Mouse (Mus musculus): Measurements from ENCODE around the gene Snx21. TPM values are rescaled to one million over a fixed set of nuclear protein-coding genes. Genes with fewer than 3 reads are reported as not detected.

Snx21 gene
- 10 to 100 TPM; 40.5 to 42.9 TPM for total RNA-seq (2021)
- long read RNA-seq, experiment 1, transcript Snx21-201 (3 exons, 2,590 nt), result major isoform, 21 of 55 reads
- long read RNA-seq, experiment 1, transcript Snx21-204 (3 exons, 1,825 nt), result minor isoform, 13 of 55 reads
- long read RNA-seq, experiment 1, partial matches to known transcripts, result 3 of 55 reads
- long read RNA-seq, experiment 1, other reads (novel, unspliced or antisense), result 14 of 55 reads
- long read RNA-seq, experiment 2, transcript Snx21-201 (3 exons, 2,590 nt), result minor isoform, 14 of 63 reads
- long read RNA-seq, experiment 2, transcript Snx21-204 (3 exons, 1,825 nt), result major isoform, 15 of 63 reads
- long read RNA-seq, experiment 2, partial matches to known transcripts, result 7 of 63 reads
- long read RNA-seq, experiment 2, other reads (novel, unspliced or antisense), result 25 of 63 reads

DNA sequence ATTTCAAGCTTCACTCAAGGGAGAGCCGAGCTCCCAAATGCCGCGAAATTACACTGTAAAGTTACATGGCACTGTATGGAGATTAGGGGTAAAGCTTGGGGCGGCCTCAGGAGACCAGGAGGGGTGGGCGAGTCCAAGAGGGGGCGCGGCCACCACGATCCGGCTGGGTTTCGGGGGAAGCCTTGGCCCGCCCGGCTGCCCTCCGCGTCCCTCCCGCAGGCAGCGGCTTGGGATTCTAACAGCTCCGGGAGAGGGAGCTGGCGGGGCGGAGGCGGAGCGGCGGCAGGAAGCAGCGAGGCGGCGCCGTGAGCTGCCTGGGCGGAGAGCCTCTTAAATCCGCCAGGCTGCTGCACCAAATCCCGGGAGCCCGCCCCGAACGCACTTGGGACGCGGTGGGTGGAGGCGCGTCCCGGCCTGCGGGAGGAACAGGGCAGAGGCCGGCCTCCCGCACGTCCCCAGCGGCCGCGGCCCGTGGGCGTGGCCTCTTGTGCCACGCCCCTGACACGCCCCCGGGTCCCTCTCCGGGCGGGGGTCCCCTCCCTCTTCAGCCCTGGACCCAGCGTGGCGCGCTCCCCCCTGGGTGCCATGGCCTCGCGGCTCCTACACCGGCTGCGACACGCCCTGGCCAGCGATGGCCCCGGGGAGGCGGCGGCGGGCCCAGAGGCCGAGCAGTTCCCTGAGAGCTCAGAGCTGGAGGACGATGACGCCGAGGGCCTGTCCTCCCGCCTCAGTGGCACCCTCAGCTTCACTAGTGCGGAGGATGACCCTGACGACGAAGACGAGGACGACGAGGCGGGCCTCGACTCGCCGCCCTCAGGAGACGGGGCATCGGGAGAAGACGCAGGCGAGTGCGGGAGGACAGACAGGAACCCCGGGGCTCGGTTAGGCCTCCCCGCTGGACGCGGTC, at the start of gene Snx21:
TSS of gene Snx21 (plus strand) at position 343 of the 907 bp plus-strand sequence.
- DNase-seq (ENCODE audit: low spot score in 2 of 2), result peak; percentile 75

DNA sequence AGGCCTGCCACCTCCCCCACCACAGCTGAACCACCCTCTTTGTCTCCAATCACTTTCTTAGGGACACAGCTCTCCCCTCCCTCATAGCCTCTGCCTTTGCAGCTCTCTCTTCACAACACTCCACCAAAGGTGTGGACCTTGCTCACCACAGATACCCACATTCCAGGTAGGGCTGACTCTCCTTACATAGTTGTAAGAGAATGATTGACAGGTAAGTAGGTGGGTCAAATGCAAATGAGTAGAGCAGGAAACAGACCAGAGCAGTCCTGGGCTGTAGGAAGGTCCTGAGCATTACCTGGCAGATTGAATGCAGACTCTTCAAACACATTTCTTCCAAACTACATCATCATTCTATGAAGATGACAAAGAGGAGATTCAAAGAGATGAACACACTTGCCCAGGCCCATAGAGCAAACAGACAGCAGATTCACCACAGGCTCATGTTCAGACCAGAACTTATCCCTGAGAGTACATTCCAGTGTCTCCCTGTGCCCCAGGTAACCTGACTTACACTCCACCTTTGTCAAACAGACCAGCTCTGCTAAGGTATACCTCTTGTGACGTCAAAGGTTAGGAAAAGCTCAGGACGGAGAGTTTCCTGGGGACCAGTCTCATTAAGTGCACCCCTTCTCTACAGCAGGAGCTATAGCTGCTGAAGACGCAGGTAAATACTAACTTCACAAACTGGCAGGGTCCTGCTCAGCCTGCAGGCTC, 48.1 kb upstream of the Snx21 start:
- DNase-seq (ENCODE audit: low spot score in 2 of 2), result no peak

DNA sequence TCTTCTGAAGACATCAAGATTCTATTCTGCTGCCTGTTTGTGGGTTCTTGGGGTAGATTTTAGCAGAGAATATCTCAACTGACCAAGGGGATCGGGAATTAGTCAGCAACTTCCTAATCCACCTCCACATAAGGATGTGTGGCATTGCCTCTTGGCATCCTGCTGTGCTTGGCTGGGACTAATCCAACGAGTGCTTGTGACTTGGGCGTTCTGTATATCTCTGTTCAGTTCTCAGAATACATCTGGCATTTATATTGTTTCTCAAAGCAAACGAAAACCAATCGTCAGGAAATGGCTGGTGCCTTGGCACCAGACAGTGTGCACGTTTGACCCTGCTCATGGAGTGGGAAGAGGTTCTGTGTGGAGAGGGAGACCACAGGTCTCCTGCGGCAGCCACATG, 45.7 kb upstream of the Snx21 start:
- DNase-seq (ENCODE audit: low spot score in 2 of 2), result no peak

DNA sequence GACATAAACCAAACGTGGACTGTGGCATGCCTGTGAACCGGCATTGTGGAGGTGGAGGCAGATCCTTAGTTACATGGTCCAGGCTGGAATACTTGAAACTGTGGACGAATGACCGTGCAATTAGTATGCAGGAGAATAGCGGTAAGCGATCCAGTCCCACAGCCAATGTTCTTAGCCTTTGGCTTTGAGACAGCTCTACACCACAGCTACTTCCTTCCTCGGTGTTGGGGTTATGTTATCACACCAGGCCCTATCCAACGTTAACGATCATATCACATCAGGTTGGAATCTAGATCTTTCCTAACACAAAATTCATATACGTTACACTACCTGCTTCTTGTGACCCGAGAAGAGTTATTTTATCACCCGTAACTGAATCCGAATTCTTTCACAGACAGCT, 40.6 kb upstream of the Snx21 start:
- no peak for DNase-seq (ENCODE audit: low spot score in 2 of 2)

DNA sequence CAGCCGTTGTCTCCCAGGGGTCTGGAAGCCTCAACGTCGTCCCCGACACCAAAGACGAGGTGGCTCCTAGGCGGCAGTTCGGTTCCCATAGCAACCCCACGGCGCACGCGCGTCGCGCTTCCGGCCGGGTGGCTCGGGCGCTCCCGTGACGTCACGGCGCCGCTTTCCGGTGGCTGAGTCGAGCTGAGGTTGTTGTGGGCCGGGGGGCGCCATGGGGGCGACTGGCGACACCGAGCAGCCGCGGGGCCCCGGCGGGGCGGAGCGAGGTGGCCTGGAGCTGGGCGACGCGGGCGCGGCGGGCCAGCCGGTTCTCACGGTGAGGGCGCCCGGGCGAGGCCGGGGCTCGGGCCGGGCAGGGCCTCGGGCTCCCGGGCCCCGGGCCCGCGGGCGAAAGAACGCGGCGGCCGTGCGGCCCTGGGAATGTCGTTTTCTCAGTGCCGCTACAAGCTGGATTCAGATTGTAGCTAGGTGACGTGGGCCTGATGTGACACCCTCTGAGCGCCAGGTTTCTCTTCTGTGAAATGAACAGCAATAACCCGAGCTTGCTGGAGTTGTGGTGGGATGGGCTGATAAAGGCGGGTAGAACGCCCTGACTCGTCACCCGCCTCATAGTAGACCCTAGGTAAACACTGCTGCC, 39.7 kb upstream of the Snx21 start, which contains the start of the genes Wfdc3 and Dnttip1:
TSS of gene Wfdc3 (minus strand) at position 89 of the 637 bp plus-strand sequence.
TSS of gene Dnttip1 (plus strand) at position 141 of the 637 bp plus-strand sequence.
- DNase-seq (ENCODE audit: low spot score in 2 of 2), result peak; percentile 89 to 91

DNA sequence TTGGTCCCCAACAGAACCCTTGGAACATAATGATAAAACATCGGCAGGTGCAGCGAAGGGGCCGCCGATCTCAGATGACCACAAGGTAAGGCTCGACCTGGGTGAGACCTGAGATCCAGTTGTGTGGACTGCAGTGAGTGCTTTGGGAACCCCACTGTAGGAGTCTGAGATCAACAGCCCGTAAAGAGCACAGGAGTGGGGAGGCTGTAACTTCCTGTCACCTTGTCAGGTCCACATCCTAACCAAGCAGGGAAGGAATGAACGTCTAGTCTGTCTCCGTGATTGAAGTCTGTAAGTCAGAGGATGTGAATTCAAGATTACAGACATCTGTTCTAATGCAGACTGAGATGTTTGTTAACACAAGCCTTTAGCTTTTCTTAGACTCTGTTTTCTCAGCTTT, 38.9 kb upstream of the Snx21 start:
- DNase-seq (ENCODE audit: low spot score in 2 of 2), result no peak

DNA sequence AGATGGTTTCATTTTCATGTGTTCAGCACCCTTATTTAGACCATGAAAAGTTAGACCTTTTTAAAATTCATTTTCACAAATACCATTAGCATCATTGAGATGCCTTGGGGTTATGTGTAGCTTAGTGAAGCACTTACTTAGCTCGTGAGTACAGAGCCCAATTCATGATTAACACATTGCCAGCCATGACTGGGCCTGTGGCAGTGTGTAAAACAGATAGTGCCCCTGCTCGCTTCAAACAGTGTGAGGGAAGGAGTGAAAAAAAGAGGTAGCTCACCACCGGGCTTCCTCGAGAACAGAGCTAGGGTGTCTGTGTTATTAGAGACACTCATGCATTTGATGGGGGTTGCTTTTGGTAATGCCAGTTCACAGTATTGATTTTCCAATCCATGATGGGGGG, 37.4 kb upstream of the Snx21 start:
- no peak for DNase-seq (ENCODE audit: low spot score in 2 of 2)

DNA sequence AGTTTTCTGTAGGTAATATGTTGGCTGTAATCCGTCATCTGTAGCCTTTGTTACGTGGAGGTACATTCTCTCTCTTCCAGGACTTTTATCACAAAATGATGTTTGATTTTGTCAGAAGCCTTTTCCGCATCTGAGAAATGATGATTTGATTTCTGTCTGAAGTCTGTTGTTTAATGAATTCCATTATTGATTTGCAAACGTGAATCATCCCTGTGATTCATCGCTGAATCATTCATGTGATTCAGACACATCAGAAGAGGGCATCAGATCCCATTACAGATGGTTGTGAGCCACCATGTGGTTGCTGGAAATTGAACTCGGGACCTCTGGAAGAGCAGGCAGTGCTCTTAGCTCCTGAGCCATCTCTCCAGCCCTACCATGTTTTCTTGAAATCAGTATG, 36.6 kb upstream of the Snx21 start:
- no peak for DNase-seq (ENCODE audit: low spot score in 2 of 2)

DNA sequence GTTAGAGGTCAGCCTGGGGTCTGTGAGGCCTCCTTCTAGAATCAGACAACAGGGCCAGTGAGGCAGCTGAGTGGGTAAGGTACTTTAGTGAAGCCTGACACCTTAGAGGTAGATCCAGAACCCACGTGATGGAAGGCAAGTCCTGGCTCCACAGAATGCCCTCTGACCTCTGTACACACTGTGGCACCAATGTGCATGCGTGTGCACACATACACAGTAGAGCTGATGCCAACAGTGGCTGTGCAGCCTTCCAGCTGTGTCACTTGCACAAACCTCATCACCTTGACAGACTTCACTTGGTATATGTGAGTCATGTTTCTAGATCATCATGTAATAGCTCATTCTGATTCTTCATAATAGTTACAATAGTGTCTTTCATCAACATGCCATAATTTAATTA, 33.2 kb upstream of the Snx21 start:
- no peak for DNase-seq (ENCODE audit: low spot score in 2 of 2)

DNA sequence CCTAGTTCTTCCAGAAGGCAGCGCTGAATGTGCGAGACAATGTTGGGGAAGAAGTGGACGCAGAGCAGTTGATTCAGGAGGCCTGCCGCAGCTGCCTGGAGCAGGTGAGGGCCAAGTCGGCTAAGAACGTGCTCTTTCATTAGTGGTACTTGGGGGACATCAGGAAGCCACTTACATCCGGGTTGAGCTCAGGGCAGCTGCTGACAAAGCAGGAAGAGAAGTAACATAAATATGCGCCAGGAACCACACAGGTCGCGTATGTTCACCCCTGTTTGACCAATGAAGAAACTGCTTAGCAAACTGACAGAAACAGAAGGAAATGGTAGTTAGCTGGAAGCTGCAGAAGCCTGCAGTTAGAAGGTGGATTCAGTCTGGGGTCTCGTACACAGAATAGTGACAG, 31.5 kb upstream of the Snx21 start:
- DNase-seq (ENCODE audit: low spot score in 2 of 2), result no peak

DNA sequence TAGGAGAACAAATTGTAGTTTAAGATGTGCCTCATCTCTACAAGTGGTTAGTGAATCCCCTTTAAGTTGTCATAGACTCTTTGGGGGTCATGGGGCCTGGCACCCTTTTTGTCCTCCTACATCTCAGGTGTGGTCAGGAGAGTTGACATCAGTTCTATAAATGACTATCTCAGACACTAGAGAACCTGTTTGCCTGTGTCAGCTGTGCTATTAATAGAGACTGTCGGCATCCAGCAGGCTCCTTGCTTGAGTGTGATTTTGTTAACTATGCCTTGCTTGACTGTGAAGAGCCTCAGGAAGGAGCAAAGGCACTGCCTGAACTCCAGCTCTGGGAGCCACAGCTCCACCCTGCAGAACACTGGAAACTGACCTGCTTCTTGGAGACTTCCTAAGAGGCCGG, 30.8 kb upstream of the Snx21 start:
- no peak for DNase-seq (ENCODE audit: low spot score in 2 of 2)

DNA sequence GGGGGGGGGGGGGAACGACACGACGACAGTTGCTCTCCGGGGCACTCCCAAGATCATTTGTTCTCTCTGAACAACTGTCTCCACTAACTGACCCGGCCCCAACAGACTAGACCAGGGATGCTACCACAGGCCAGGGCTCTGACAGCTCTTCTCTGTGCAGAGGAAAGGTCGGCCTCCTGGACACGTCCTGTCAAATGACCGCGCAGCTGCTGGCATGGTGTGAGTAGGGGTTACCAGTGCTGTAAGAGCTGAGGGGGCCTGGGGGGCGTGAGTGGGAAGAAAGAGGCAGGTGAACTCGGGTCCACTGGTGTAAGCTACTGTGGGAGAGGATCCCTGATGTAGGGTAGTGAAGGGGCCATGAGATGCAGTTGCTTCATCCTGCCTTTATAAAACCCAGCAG, 27.8 kb upstream of the Snx21 start:
- no peak for DNase-seq (ENCODE audit: low spot score in 2 of 2)

DNA sequence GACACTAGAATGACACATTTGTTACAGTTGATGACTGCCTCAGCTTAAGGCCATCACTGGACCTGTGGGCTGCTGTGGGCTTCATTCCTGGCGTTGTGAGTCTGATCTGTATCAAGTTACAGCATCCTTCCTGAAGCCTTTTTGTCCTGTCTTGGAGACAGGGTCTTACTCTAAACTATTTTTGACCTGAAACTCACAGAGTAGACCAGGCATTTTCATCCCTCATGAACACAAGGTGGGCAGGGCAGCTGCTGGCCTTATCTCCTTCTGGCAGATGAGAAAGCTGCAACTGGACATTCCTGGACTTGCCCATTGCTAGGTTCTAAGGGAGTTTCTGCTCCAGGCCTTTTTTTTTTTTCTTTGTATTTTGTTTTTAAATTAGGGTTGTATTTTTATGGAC, 26.9 kb upstream of the Snx21 start:
- DNase-seq (ENCODE audit: low spot score in 2 of 2), result no peak

DNA sequence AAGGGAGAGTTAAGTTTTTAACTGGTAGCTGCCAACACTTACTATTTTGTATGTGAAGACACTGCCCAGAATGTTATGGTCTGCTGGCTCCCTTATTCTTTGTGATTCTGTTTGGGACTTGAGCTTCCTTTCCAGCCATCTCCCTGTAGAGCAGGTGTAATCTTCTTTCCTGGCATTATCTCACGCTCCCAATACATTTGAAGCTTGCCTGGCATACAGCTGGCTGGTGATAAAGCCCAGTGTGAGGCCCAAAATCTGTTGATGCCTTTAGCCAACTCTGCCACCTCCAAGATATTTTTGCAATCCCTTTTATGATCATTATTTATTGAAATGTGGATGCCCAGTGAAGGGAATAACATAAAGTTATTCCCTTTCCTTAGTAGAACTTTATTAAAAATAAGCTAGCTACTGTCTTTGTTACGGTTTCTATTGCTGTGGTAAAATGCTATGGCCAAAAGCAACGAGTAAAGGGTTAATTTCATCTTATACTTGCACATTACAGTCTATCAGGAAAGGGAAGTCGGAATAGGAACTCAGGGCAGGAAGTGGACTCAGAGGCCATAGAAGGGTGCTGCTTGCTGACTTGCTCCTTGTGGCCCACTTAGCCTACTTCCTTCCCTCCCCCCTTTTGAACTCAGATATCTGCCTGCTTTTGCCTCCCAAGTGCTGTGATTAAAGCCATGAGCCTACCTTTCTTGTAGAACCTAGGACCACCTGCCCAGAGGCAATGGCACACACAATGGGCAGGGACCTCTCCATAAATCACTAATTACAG, 25.4 kb upstream of the Snx21 start:
- no peak for DNase-seq (ENCODE audit: low spot score in 2 of 2)

DNA sequence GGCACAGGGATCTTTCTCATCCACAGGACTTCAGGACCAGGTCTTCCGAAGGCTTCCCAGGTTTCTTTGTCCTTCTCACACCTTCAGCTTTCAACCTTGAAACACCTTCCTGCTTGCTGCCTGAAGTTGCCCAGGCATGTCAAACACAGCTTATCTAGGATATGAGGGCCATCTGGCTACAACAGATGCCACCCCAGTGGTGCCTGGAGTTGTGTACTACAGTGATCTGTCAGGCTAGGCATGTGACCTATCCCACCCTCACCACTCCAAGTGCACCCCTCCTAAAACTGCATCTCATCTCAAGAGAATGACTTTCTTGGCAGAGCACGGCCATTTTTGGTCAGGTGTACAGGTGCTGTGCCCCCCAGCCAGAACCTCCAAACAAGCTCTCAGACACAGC, 24.1 kb upstream of the Snx21 start:
- no peak for DNase-seq (ENCODE audit: low spot score in 2 of 2)

DNA sequence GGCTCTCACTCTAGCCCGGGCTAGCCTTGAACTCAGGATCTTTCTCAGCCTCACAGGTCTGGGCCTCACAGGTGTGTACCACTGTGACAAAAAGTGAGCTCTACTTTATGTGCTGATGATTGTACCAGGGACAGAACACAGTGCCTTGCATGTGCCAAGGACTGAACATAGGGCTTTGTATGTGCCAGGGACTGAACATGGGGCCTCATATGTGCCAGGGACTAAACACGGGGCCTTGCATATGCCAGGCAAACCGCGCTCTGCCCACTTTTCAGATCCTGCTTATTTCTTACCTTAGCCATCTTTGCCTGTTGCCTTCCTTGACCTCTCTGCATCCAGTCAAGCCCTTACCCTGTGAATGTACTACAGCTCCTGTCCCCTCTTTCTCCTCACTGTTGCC, 23.7 kb upstream of the Snx21 start:
- no peak for DNase-seq (ENCODE audit: low spot score in 2 of 2)

DNA sequence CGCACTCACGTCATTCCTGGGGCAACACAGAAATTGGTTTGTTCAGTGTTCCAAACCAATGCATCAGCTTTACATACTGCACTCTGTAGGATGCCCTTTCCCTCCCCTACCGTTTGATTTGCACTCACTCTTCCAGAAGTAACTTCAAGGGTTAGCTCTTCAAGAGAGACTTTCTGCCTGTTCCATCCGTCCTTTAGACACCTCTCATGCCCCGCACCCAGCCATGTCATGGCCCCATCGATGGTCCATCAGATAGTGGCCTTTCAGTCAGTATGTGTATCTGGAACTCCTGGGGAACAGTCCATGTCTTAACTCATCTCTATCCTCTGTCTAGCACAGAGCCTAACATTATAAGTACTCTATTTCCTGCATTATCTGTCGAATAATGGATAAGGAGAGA, 23.0 kb upstream of the Snx21 start:
- no peak for DNase-seq (ENCODE audit: low spot score in 2 of 2)

DNA sequence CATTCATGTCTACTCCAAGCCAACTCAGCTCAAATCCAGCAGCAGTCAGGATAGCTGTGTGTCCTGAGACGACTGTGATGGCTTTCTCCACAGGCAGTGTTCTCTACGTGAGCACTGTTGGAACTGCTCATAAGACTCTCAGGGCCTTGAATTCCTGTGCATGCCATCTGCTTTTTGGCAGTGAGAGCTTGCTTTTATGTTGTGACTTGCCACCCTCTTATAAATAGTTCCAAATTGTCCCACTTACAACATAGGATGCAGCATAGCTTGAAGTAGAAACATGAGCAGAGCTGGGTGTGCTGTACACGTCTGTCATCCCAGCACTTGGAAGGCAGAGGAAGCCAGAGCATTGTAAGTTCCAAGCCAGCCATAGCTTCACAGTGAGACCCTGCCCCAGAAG, 19.8 kb upstream of the Snx21 start:
- DNase-seq (ENCODE audit: low spot score in 2 of 2), result no peak

DNA sequence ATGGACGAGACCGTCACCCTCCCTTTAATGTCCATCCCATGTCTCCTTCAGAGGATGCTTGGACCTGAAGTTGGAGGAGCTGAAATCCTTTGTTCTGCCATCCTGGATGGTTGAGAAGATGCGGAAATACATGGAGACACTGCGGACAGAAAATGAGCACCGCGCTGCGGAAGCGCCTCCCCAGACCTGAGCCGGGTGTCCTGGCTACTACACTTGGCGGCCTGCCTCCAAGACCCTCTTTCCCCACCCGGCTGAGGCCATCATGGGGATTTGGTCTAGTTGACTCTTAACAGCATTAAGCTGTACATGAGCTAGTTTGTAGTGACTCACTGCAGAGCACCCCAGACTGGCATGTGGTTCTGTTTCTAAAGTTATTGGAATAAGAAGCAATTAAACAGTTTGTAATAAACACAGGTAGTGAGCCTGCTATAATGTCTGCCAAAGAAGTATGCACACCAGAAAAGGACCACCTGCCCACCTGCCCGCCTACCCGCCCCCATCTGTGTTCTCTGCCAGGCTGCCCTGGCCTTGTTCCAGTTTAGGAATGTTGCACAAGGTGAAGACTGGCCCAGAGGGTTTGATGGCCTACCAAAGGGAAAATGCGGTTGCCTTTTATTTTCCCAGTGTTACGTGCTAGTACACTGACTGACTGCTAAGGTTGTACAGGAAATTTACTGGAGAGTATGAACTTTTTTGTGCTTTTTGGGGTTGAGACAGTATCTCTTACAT, 17.6 kb upstream of the Snx21 start:
- DNase-seq (ENCODE audit: low spot score in 2 of 2), result no peak
